Mouse (Mus musculus): ENCODE measurements around the gene Drg2. TPM values are rescaled to one million over a fixed set of nuclear protein-coding genes. Genes with fewer than 3 reads are reported as not detected.

The Drg2 gene
- polyA plus RNA-seq, 1 experiment, result 67.4 TPM

GRCm38 (mm10) chr11:60474534-60474933, 20.1 kb downstream of the Drg2 start:
- Histone ChIP-seq H3K9me3 (replicated peaks; ENCODE audit: control insufficient read depth, insufficient read depth, low read length, poor library complexity, severe bottlenecking) (no peaks in the 10 kb centered on the region), H3K4me1 (ENCODE audit: control insufficient read depth, insufficient read depth, low read length) (no peaks in the 10 kb centered on the region), H3K4me3 (ENCODE audit: low read depth, low read length) (no peak overlapping the region), H3K27ac (ENCODE audit: insufficient read depth, low read length) (no peak overlapping the region), H3K9ac (ENCODE audit: low read depth, poor library complexity, severe bottlenecking) (no peak overlapping the region), H3K36me3 (ENCODE audit: control insufficient read depth, insufficient read depth, low read length, poor library complexity, severe bottlenecking) (no peaks in the 10 kb centered on the region), H3K27me3 (ENCODE audit: control insufficient read depth, insufficient read depth, low read length, poor library complexity, severe bottlenecking) (no peaks in the 10 kb centered on the region)
- TF ChIP-seq CTCF (IDR thresholded peaks at IDR 0.05; ENCODE audit: low read depth, low read length) (no peak), EP300 (IDR thresholded peaks at IDR 0.05; ENCODE audit: insufficient read depth, low read depth, low read length) (no peak), POLR2A (IDR thresholded peaks at IDR 0.05; ENCODE audit: insufficient read depth, low read length) (no peak)

DNA sequence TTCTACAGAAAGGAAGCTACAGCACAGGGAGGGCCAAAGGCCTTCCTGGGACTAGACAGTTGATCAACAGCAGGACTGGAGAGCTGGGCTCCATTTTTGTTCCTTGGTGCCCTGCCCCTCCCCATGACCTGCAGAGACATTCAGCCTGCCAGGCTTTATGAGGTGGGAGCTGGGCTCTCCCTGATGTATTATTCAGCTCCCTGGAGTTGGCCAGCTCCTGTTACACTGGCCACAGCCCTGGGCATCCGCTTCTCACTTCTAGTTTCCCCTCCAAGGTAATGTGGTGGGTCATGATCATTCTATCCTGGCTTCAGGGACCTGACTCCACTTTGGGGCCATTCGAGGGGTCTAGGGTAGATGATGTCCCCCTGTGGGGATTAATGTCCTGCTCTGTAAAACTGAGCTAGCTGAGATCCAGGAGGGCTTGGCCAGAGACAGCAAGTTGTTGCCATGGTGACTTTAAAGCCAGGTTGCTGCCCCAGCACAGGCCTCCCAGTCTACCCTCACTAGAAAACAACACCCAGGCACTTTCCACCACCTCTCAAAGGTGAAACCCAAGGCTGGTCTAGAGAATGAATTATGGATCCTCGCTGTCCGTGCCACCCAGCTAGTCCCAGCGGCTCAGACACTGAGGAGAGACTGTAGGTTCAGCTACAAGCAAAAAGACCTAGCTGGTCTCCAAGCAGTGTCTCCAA, 21.4 kb downstream of the Drg2 start:
- no peak for TF ChIP-seq CTCF (IDR thresholded peaks at IDR 0.05; ENCODE audit: low read depth, low read length)
- TF ChIP-seq EP300 (IDR thresholded peaks at IDR 0.05; ENCODE audit: insufficient read depth, low read depth, low read length), result no peak
- no peak for TF ChIP-seq POLR2A (IDR thresholded peaks at IDR 0.05; ENCODE audit: insufficient read depth, low read length)
- no peak overlapping the region for H3K9ac ChIP-seq (ENCODE audit: low read depth, poor library complexity, severe bottlenecking)
- no peaks in the 10 kb centered on the region for H3K4me1 ChIP-seq (ENCODE audit: control insufficient read depth, insufficient read depth, low read length)
- H3K27me3 ChIP-seq (ENCODE audit: control insufficient read depth, insufficient read depth, low read length, poor library complexity, severe bottlenecking), result no peaks in the 10 kb centered on the region
- no peak overlapping the region for H3K27ac ChIP-seq (ENCODE audit: insufficient read depth, low read length)
- H3K36me3 ChIP-seq (ENCODE audit: control insufficient read depth, insufficient read depth, low read length, poor library complexity, severe bottlenecking), result no peaks in the 10 kb centered on the region
- H3K4me3 ChIP-seq (ENCODE audit: low read depth, low read length), result no peak overlapping the region
- no peaks in the 10 kb centered on the region for H3K9me3 ChIP-seq (replicated peaks; ENCODE audit: control insufficient read depth, insufficient read depth, low read length, poor library complexity, severe bottlenecking)

DNA sequence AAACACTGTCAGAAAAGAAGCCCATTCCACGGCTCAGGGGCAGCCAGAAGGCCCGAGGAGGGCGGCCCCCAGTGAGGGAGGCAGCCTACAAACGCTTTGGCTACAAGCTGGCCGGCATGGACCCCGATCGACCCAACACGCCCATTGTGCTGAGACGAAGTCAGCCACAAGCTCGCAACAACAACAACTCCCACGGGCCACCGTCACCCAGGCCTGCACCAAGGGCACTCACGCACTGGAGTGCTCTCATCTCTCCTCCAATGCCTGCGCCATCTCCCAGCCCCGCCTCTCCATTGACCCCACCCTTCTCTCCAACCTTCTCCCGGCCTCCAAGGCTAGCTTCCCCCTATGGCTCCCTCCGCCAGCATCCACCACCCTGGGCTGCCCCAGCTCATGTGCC, 23.7 kb downstream of the Drg2 start:
- Histone ChIP-seq H3K9me3 (replicated peaks; ENCODE audit: control insufficient read depth, insufficient read depth, low read length, poor library complexity, severe bottlenecking) (no peaks in the 10 kb centered on the region), H3K36me3 (ENCODE audit: control insufficient read depth, insufficient read depth, low read length, poor library complexity, severe bottlenecking) (no peaks in the 10 kb centered on the region), H3K9ac (ENCODE audit: low read depth, poor library complexity, severe bottlenecking) (peak overlapping the region; percentile 12; the same call in 1 of the 2 replicates), H3K4me1 (ENCODE audit: control insufficient read depth, insufficient read depth, low read length) (no peaks in the 10 kb centered on the region), H3K4me3 (ENCODE audit: low read depth, low read length) (peak overlapping the region; percentile 50), H3K27me3 (ENCODE audit: control insufficient read depth, insufficient read depth, low read length, poor library complexity, severe bottlenecking) (no peaks in the 10 kb centered on the region), H3K27ac (ENCODE audit: insufficient read depth, low read length) (no peak overlapping the region)
- TF ChIP-seq POLR2A (IDR thresholded peaks at IDR 0.05; ENCODE audit: insufficient read depth, low read length) (peak; percentile 44), EP300 (IDR thresholded peaks at IDR 0.05; ENCODE audit: insufficient read depth, low read depth, low read length) (no peak), CTCF (IDR thresholded peaks at IDR 0.05; ENCODE audit: low read depth, low read length) (no peak)

- Histone ChIP-seq H3K36me3 (ENCODE audit: control insufficient read depth, insufficient read depth, low read length, poor library complexity, severe bottlenecking) (no peaks in the 10 kb centered on the region), H3K4me1 (ENCODE audit: control insufficient read depth, insufficient read depth, low read length) (no peaks in the 10 kb centered on the region), H3K4me3 (ENCODE audit: low read depth, low read length) (no peak overlapping the region), H3K9me3 (replicated peaks; ENCODE audit: control insufficient read depth, insufficient read depth, low read length, poor library complexity, severe bottlenecking) (no peaks in the 10 kb centered on the region), H3K9ac (ENCODE audit: low read depth, poor library complexity, severe bottlenecking) (no peak overlapping the region), H3K27ac (ENCODE audit: insufficient read depth, low read length) (no peak overlapping the region), H3K27me3 (ENCODE audit: control insufficient read depth, insufficient read depth, low read length, poor library complexity, severe bottlenecking) (no peaks in the 10 kb centered on the region)
- no peak for TF ChIP-seq POLR2A (IDR thresholded peaks at IDR 0.05; ENCODE audit: insufficient read depth, low read length)
- no peak for TF ChIP-seq EP300 (IDR thresholded peaks at IDR 0.05; ENCODE audit: insufficient read depth, low read depth, low read length)
- no peak for TF ChIP-seq CTCF (IDR thresholded peaks at IDR 0.05; ENCODE audit: low read depth, low read length)
These were observed 31.9 kb downstream of the Drg2 start for GRCm38 (mm10) chr11:60486267-60486666.

- no peak overlapping the region for H3K4me3 ChIP-seq (ENCODE audit: low read depth, low read length)
- TF ChIP-seq CTCF (IDR thresholded peaks at IDR 0.05; ENCODE audit: low read depth, low read length) (no peak), EP300 (IDR thresholded peaks at IDR 0.05; ENCODE audit: insufficient read depth, low read depth, low read length) (no peak), POLR2A (IDR thresholded peaks at IDR 0.05; ENCODE audit: insufficient read depth, low read length) (no peak)
- H3K27me3 ChIP-seq (ENCODE audit: control insufficient read depth, insufficient read depth, low read length, poor library complexity, severe bottlenecking), result no peaks in the 10 kb centered on the region
- no peak overlapping the region for H3K9ac ChIP-seq (ENCODE audit: low read depth, poor library complexity, severe bottlenecking)
- H3K4me1 ChIP-seq (ENCODE audit: control insufficient read depth, insufficient read depth, low read length), result peaks cover 5% of the 10 kb centered on the region
- no peaks in the 10 kb centered on the region for H3K9me3 ChIP-seq (replicated peaks; ENCODE audit: control insufficient read depth, insufficient read depth, low read length, poor library complexity, severe bottlenecking)
- H3K27ac ChIP-seq (ENCODE audit: insufficient read depth, low read length), result no peak overlapping the region
- H3K36me3 ChIP-seq (ENCODE audit: control insufficient read depth, insufficient read depth, low read length, poor library complexity, severe bottlenecking), result no peaks in the 10 kb centered on the region
These were observed 38.3 kb downstream of the Drg2 start for GRCm38 (mm10) chr11:60492726-60493125.

DNA sequence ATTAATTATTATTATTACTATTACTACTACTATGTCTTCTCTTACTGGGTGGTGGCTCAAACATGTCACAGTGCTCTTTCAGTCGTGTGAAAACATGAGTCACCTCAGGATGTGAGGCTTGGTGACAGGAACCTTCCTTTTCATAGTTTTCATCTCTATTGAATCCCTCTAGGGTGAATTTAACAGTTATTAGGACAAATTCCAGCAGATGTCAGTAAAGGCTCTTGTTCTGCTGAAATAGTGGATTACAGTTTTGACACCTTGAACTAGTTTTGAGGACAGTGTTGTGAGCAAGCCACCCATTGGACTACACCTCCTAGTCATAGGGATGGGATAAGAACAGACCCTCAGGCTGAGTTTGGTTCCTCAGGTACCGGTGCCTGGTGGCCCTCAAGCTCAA, 41.3 kb downstream of the Drg2 start:
- Histone ChIP-seq H3K4me3 (ENCODE audit: low read depth, low read length) (no peak overlapping the region), H3K9ac (ENCODE audit: low read depth, poor library complexity, severe bottlenecking) (no peak overlapping the region), H3K36me3 (ENCODE audit: control insufficient read depth, insufficient read depth, low read length, poor library complexity, severe bottlenecking) (no peaks in the 10 kb centered on the region), H3K27me3 (ENCODE audit: control insufficient read depth, insufficient read depth, low read length, poor library complexity, severe bottlenecking) (no peaks in the 10 kb centered on the region), H3K9me3 (replicated peaks; ENCODE audit: control insufficient read depth, insufficient read depth, low read length, poor library complexity, severe bottlenecking) (no peaks in the 10 kb centered on the region), H3K4me1 (ENCODE audit: control insufficient read depth, insufficient read depth, low read length) (peaks cover 5% of the 10 kb centered on the region), H3K27ac (ENCODE audit: insufficient read depth, low read length) (no peak overlapping the region)
- TF ChIP-seq CTCF (IDR thresholded peaks at IDR 0.05; ENCODE audit: low read depth, low read length) (no peak), EP300 (IDR thresholded peaks at IDR 0.05; ENCODE audit: insufficient read depth, low read depth, low read length) (no peak), POLR2A (IDR thresholded peaks at IDR 0.05; ENCODE audit: insufficient read depth, low read length) (no peak)

Data from ES-Bruce4 (cell line).